Mouse (Mus musculus) liver, embryonic 15.5 days (tissue): ENCODE measurements at regions not wholly inside any gene's neighbourhood (a gene's known extent, or its start where the extent isn't known, plus 50 kb on each side); places are given as distances from the start of the nearest gene placed in this dataset.

ENCODE experiments used
- ATAC-seq: fragments of 200-750 bp; cut with Nextera tagmentation; 2 replicates; pipeline ENCODE4 v1.8.0; 2017; ENCODE audit warnings: moderate number of reproducible peaks, mild to moderate bottlenecking, moderate library complexity; ENCODE audit not compliant: insufficient read depth
- H3K27ac ChIP-seq: fragments of 300-500 bp; sonication (generic); replicated peaks from 2 replicates; pipeline ENCODE4 v1.5.1; 2015; ENCODE audit warnings: mild to moderate bottlenecking, inconsistent platforms
- H3K27me3 ChIP-seq: fragments of 300-500 bp; sonication (generic); 2 replicates; pipeline ENCODE4 v1.6.1; 2015; ENCODE audit warnings: mild to moderate bottlenecking, inconsistent platforms
- H3K36me3 ChIP-seq: fragments of 300-500 bp; sonication (generic); replicated peaks from 2 replicates; pipeline ENCODE4 v1.6.1; 2015; ENCODE audit warnings: moderate library complexity, mild to moderate bottlenecking, inconsistent platforms
- H3K4me1 ChIP-seq: fragments of 300-500 bp; sonication (generic); replicated peaks from 2 replicates; pipeline ENCODE4 v1.6.1; 2015; ENCODE audit warnings: inconsistent platforms
- H3K4me2 ChIP-seq: fragments of 300-500 bp; sonication (generic); 2 replicates; pipeline ENCODE4 v1.6.1; 2015; ENCODE audit warnings: moderate library complexity, mild to moderate bottlenecking, inconsistent platforms
- H3K4me3 ChIP-seq: fragments of 300-500 bp; sonication (generic); replicated peaks from 2 replicates; pipeline ENCODE4 v1.5.1; 2015; ENCODE audit warnings: mild to moderate bottlenecking, inconsistent platforms
- H3K9ac ChIP-seq: fragments of 300-500 bp; sonication (generic); 2 replicates; pipeline ENCODE4 v1.6.1; 2015; ENCODE audit warnings: moderate library complexity, mild to moderate bottlenecking, inconsistent platforms
- H3K9me3 ChIP-seq: fragments of 300-500 bp; sonication (generic); replicated peaks from 2 replicates; pipeline ENCODE4 v1.6.1; 2016; ENCODE audit warnings: inconsistent platforms
- WGBS: fragments of 180-500 bp; shearing (Covaris S2); methylation state at CpG from one replicate; pipeline ENCODE4 v1.1.7; 2015; ENCODE audit warnings: mixed read lengths; ENCODE audit not compliant: insufficient replicate concordance; 5-methylcytosine and 5-hydroxymethylcytosine counted together

GRCm38 (mm10) chr1:120910801-120911200, 308.6 kb downstream of the En1 start:
- no peaks in the 10 kb centered on the region for H3K4me1 ChIP-seq
- H3K9ac ChIP-seq: no peak overlapping the region
- no peaks in the 10 kb centered on the region for H3K9me3 ChIP-seq
- no peak overlapping the region for H3K4me2 ChIP-seq
- H3K4me3 ChIP-seq: no peak overlapping the region
- WGBS: 61% methylated on average over 6 of the region's 6 CpGs
- no peak for ATAC-seq
- no peak overlapping the region for H3K27ac ChIP-seq
- no peaks in the 10 kb centered on the region for H3K27me3 ChIP-seq
- H3K36me3 ChIP-seq: no peaks in the 10 kb centered on the region

- no peak overlapping the region for H3K27ac ChIP-seq
Measured at GRCm38 (mm10) chr1:120911962-120912670, 309.9 kb downstream of the En1 start.

GRCm38 (mm10) chr1:120921540-120921939, 319.3 kb downstream of the En1 start:
- H3K27ac ChIP-seq: no peak overlapping the region
- H3K36me3 ChIP-seq: no peaks in the 10 kb centered on the region
- H3K9ac ChIP-seq: no peak overlapping the region
- no peak overlapping the region for H3K4me2 ChIP-seq
- H3K9me3 ChIP-seq: no peaks in the 10 kb centered on the region
- no peak overlapping the region for H3K4me3 ChIP-seq
- 61% methylated on average over 3 of the region's 3 CpGs for WGBS
- no peaks in the 10 kb centered on the region for H3K27me3 ChIP-seq
- no peak for ATAC-seq
- H3K4me1 ChIP-seq: no peaks in the 10 kb centered on the region

More at GRCm38 (mm10) chr1:120911962-120912670, 309.9 kb downstream of the En1 start:
- 53% methylated on average over 8 of the region's 8 CpGs for WGBS
- H3K36me3 ChIP-seq: no peaks in the 10 kb centered on the region
- no peaks in the 10 kb centered on the region for H3K9me3 ChIP-seq
- H3K4me2 ChIP-seq: no peak overlapping the region
- H3K9ac ChIP-seq: no peak overlapping the region
- no peak overlapping the region for H3K4me3 ChIP-seq
- H3K4me1 ChIP-seq: no peaks in the 10 kb centered on the region
- ATAC-seq: no peak
- no peaks in the 10 kb centered on the region for H3K27me3 ChIP-seq

- no peaks in the 10 kb centered on the region for H3K36me3 ChIP-seq
- H3K4me3 ChIP-seq: no peak overlapping the region
- 58% methylated on average over 3 of the region's 3 CpGs for WGBS
- H3K4me2 ChIP-seq: no peak overlapping the region
- H3K27me3 ChIP-seq: no peaks in the 10 kb centered on the region
- H3K9me3 ChIP-seq: no peaks in the 10 kb centered on the region
- no peak overlapping the region for H3K9ac ChIP-seq
- H3K27ac ChIP-seq: no peak overlapping the region
- no peak for ATAC-seq
- H3K4me1 ChIP-seq: no peaks in the 10 kb centered on the region
Measured at GRCm38 (mm10) chr1:120925271-120925670, 323.1 kb downstream of the En1 start.

GRCm38 (mm10) chr1:120930141-120930540, 327.9 kb downstream of the En1 start:
- no peaks in the 10 kb centered on the region for H3K27me3 ChIP-seq
- WGBS: 52% methylated on average over 7 of the region's 7 CpGs
- H3K4me2 ChIP-seq: no peak overlapping the region

GRCm38 (mm10) chr1:120935321-120935720, 333.1 kb downstream of the En1 start:
- Histone ChIP-seq H3K9me3 (no peaks in the 10 kb centered on the region), H3K4me2 (no peak overlapping the region), H3K4me3 (no peak overlapping the region), H3K36me3 (no peaks in the 10 kb centered on the region), H3K27me3 (no peaks in the 10 kb centered on the region), H3K4me1 (no peaks in the 10 kb centered on the region), H3K27ac (no peak overlapping the region), H3K9ac (no peak overlapping the region)
- 75% methylated on average over 3 of the region's 3 CpGs for WGBS
- no peak for ATAC-seq

More at GRCm38 (mm10) chr1:120930141-120930540, 327.9 kb downstream of the En1 start:
- Histone ChIP-seq H3K9me3 (no peaks in the 10 kb centered on the region), H3K27ac (no peak overlapping the region), H3K36me3 (no peaks in the 10 kb centered on the region), H3K9ac (no peak overlapping the region), H3K4me3 (no peak overlapping the region), H3K4me1 (no peaks in the 10 kb centered on the region)
- ATAC-seq: no peak

- no peaks in the 10 kb centered on the region for H3K9me3 ChIP-seq
- no peak overlapping the region for H3K9ac ChIP-seq
- no peak overlapping the region for H3K4me2 ChIP-seq
- no peaks in the 10 kb centered on the region for H3K27me3 ChIP-seq
- WGBS: 45% methylated on average over 4 of the region's 4 CpGs
- no peak overlapping the region for H3K27ac ChIP-seq
- H3K4me1 ChIP-seq: no peaks in the 10 kb centered on the region
- no peak overlapping the region for H3K4me3 ChIP-seq
- no peaks in the 10 kb centered on the region for H3K36me3 ChIP-seq
- no peak for ATAC-seq
Measured at GRCm38 (mm10) chr1:120943711-120944110, 341.5 kb downstream of the En1 start.

- 57% methylated on average over 4 of the region's 4 CpGs for WGBS
- ATAC-seq: no peak
- no peak overlapping the region for H3K4me2 ChIP-seq
- H3K4me3 ChIP-seq: no peak overlapping the region
- H3K27ac ChIP-seq: no peak overlapping the region
- H3K36me3 ChIP-seq: no peaks in the 10 kb centered on the region
- no peaks in the 10 kb centered on the region for H3K9me3 ChIP-seq
- no peaks in the 10 kb centered on the region for H3K27me3 ChIP-seq
- no peak overlapping the region for H3K9ac ChIP-seq
- H3K4me1 ChIP-seq: no peaks in the 10 kb centered on the region
Measured at GRCm38 (mm10) chr1:120946349-120946748, 344.1 kb downstream of the En1 start.

- Histone ChIP-seq H3K4me2 (no peak overlapping the region), H3K4me3 (no peak overlapping the region), H3K4me1 (no peaks in the 10 kb centered on the region), H3K36me3 (no peaks in the 10 kb centered on the region), H3K9me3 (no peaks in the 10 kb centered on the region), H3K9ac (no peak overlapping the region), H3K27me3 (no peaks in the 10 kb centered on the region), H3K27ac (no peak overlapping the region)
- WGBS: 67% methylated on average over 1 of the region's 1 CpGs
- ATAC-seq: no peak
Measured at GRCm38 (mm10) chr1:120961235-120961634, 359.0 kb downstream of the En1 start.

GRCm38 (mm10) chr1:120961984-120962383, 359.8 kb downstream of the En1 start:
- no peaks in the 10 kb centered on the region for H3K36me3 ChIP-seq
- no peak overlapping the region for H3K4me2 ChIP-seq
- no peak overlapping the region for H3K27ac ChIP-seq
- no peak for ATAC-seq
- H3K4me3 ChIP-seq: no peak overlapping the region
- no peak overlapping the region for H3K9ac ChIP-seq
- H3K9me3 ChIP-seq: no peaks in the 10 kb centered on the region
- WGBS: 24% methylated on average over 8 of the region's 8 CpGs
- no peaks in the 10 kb centered on the region for H3K4me1 ChIP-seq
- no peaks in the 10 kb centered on the region for H3K27me3 ChIP-seq

- no peaks in the 10 kb centered on the region for H3K4me1 ChIP-seq
- no peak for ATAC-seq
- WGBS: 29% methylated on average over 14 of the region's 14 CpGs
- no peaks in the 10 kb centered on the region for H3K9me3 ChIP-seq
- H3K4me3 ChIP-seq: no peak overlapping the region
- H3K9ac ChIP-seq: no peak overlapping the region
- H3K27ac ChIP-seq: no peak overlapping the region
- no peak overlapping the region for H3K4me2 ChIP-seq
- H3K36me3 ChIP-seq: no peaks in the 10 kb centered on the region
- H3K27me3 ChIP-seq: no peaks in the 10 kb centered on the region
Measured at GRCm38 (mm10) chr1:120963477-120964178, 361.4 kb downstream of the En1 start.
